Mouse (Mus musculus) neural tube, embryonic 10.5 days (tissue): Measurements from ENCODE around the gene Col5a1.

Source experiments
- DNase-seq: peaks from one replicate; pipeline ENCODE4 v3.0.0-alpha.2; 2017; ENCODE audit warnings: low spot score; ENCODE audit errors: extremely low spot score

The Col5a1 gene

DNA sequence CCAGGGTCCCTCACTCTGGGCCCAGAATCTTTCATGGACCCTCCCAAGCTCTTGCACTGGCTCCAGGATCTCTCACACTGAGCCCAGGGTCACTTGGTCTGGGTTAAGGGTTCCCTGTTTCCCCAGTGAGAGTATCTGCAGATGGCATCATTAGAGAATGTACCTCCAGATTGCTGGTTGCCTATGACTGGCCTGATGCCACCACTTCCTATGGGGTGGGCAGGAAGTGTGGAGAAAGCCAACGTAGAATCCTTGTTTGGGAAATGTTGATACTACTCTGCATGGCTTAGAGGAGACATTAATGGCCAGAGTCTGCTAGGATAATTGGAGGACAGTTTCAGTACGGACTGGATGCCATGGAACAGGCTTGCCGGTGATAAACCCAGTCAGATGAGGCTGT is 76.2 kb downstream of the Col5a1 start:
- no peak for DNase-seq

DNA sequence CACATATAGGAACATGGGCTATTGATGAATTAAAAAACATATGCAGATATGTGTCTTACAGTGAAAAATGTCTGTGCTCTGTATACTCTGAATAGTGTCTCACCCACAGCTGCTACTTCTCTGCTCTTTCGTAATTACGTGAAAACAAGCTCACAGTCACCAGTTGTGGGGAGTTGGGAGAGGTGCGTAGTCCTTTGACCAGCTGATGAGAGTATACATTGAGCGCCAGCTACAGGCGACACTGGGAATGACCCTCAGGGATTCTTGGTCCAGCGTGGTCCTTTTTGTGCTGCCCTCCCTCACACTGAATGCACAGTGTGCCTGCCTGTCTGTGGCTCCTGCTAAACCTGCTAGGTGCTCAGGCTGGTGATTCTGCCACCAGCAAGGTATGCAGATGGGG is 82.9 kb downstream of the Col5a1 start:
- no peak for DNase-seq

DNA sequence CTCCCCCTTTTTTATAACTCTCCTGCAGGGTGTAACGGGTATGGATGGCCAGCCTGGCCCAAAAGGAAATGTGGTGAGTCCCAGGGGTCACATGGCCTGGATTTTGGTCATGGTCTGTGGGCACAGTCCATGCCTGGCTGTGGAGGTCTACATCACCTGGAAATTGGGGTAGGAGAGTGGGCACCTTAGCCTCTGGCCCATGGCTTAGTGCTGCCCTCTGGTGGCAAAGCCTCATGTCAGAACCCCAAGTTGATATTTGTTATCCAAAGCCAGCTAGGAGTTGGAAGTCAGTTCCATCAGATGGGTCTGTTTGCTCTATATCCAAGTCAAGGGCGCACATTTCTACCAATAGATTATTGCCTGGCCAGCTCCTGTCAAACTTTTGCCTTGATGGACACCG is 87.6 kb downstream of the Col5a1 start:
- DNase-seq, result peak; percentile 58

DNA sequence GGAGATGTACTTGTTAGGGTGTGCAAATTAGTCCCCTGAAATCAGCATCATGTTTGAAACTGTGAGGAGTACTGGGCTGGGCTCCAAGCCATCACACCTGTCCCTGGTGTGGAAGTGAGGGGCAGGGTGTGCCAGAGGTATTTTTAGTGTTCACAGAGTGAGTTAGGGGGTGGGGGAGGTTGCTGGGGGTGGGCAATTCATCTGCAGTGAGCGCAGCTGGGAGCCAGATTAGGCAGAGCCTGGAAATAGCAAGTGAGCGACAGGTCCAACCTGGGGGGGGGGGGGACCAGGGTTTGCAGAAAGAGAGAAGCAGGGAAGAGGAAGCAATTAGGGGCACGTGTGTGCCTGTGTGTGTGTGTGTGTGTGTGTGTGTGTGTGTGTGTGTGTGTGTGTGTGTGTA is 89.6 kb downstream of the Col5a1 start:
- no peak for DNase-seq

DNA sequence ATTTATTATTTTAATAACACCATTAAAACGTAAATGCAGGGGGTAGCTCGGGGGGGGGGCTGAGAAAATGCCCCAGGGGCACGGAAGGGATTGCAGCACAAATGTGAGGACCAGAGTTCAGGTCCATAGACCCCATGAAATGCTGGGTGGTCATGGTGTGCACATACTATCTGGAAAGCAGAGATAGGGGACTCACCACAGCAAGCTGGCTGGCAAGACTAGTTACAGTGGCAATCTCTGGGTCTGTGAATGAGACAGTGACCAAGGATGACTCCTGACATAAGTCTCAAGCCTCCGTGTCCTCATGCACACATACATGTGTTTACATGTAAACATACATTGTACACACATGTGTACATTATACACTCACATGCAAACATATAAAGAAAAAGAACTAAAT is 90.3 kb downstream of the Col5a1 start:
- DNase-seq, result no peak

DNA sequence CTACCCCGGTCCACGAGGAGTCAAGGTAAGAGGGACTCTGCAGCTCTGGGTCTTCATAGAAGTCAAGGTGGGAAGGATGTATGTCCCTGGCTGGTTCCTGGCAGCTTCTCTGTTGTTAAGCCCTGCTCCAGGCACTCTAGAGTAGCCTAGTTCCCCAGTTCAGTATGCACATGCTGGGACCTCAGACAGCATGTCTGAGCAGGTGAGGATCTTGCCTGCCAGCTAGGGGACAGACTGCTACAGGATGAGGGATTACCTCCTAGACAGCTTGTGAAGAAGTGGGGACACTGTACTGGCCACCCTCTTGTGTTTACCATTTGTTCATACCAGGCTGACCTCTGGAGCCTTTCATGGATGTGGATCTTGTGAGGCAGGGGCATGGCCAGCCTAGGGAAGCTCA is 94.8 kb downstream of the Col5a1 start:
- DNase-seq, result no peak

DNA sequence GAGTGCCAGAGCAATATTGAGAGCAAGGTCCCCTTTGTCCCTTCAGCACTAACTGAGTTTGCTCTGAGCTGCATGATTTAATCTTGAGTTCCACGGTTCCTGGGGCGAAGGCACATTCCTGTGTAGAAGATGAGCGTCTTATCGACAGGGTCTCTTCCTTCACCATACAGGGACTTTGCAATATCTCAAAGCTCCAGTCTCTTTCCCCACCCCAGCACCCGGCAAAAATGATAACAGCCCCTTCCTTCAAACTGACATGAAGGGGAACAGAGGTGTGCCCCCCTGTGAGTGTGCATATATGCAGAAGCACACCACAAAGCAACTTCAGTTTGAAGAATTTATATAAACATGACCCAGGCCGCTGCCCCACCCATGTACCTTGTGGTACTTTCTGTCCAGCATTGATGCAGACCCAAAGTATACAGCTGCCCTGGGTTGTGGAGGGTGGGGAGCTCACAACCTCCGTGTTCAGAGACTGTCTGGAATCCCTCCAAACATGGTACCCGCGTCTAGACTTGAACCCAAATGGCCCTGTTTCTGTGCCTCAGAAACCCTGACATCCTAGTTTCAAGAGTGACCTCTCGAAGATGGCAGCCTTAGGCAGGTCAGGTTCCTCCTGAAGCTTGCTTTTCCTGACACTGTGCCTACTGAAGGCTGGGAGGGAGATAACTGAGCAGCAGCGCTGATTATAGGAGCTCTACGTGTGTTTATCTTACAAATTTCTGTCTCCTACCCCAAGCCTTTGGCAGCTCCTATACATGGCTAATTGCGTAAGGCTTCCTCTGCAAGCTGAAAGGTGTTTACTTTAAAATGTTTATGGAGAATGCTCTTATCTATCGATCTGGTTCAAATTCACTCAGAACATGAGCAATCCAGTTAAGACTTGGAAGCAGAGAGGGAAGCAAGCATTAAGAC is 95.7 kb downstream of the Col5a1 start:
- DNase-seq, result no peak

DNA sequence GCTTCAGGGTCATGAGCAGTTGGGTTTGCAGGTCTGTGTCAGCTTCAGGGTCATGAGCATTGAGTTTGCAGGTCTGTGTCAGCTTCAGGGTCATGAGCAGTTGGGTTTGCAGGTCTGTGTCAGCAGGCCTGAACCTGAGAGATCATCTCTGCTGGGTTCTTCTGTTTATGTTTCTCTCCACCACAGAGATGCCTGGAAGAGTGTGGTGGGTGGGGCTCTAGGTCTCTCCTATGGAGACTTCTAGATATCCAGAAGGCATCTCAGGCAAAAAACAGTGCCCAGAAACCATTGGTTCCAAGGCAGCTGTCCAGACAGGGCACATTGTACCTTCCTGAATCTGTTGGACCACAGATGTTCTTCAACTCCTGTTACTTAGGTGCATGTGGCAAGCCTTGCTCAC is 96.9 kb downstream of the Col5a1 start:
- no peak for DNase-seq

DNA sequence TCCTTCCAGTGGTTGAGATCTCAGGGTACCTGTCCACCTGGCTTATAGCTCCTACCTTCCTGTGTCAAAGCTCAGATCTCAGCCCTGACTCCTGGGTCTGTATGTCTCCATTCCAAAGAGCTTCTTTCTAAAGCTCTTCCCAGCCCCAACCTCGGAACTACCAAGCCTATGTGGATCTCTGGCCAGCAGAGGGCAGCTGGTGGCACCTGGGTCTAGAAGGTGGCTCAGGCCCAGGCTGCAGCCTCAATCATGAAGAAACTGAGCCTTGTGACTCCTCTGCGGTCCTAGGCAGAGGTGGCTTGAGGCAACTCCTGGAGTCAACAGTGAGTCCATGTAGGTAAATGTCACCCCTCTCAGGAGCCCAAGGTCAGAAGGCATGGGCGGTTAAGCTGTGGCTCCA is 97.7 kb downstream of the Col5a1 start:
- DNase-seq, result peak; percentile 20

DNA sequence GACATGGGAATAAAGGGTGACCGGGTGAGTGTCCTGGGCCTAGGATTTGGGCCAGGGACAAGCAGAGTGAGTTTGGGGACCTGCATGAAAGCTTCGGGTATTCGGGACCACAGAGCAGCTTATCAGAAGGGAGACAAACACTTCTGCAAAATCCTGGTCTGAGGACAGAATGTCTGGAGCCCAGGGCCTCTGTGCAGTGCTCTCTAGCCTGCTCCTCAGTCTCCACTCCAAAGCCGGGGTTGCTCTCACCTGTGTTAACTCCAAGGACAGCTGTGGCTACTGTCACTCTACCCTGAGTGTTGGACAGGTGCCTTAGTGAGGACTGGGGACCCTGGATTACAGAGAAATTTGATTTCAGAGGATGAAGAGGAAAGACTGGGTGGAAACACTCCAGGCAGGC is 100.5 kb downstream of the Col5a1 start:
- DNase-seq, result no peak

DNA sequence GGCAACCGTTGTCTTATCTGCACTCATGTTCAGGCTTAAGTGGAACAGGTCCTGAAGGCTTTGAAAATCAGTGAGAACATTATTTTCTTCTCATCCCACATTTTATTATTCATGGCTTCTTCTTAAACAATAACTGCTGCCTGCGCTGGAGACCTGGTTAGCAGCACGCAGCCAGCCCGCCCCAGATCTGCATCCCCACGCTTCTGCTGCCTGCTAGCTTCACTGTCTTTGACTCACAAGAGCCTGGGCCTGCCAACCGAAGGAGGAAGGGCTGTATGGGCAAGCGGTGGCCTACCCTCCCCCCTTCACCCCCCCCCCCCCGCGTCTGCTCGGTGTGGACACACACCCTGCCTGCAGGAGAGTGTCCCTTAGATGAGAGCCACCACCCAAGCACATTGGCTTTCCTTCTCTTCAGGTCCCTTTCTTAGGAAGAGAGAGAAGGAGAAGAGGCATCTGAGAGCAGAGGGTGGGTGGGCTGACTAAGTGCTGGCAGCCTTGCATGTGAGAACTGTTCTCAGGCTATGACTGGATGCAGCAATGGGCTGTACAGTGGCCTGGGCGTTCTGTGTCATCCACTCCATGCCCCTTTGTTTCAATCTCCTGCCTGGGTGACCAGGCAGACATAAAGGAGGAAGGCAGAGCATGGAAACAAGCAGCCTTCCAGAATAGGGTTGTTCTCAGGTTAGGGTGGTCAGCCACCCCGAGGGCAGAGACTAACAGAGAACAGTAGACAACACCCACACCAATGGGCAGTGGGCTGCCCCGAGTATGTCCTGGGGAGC is 104.4 kb downstream of the Col5a1 start:
- DNase-seq, result no peak

DNA sequence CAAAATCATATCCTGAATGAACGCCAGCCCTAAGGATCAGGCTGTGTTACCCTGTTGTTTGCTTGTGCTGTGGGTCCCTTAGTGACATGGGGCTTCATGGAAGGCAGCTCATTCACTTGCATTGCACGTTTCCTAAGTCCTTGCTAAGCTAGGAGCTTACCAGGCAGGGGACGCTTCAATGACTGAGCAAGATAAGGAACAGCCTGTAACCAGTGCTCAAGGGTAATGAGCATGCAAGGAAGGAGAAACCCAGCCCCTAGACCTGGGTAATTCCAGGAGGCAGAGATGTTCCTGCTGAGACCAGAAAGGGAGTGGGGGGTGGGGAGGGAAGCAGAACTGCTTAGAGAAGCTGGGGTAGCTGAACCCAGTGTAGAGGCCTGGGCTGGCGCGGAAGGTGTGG is 107.2 kb downstream of the Col5a1 start:
- no peak for DNase-seq

DNA sequence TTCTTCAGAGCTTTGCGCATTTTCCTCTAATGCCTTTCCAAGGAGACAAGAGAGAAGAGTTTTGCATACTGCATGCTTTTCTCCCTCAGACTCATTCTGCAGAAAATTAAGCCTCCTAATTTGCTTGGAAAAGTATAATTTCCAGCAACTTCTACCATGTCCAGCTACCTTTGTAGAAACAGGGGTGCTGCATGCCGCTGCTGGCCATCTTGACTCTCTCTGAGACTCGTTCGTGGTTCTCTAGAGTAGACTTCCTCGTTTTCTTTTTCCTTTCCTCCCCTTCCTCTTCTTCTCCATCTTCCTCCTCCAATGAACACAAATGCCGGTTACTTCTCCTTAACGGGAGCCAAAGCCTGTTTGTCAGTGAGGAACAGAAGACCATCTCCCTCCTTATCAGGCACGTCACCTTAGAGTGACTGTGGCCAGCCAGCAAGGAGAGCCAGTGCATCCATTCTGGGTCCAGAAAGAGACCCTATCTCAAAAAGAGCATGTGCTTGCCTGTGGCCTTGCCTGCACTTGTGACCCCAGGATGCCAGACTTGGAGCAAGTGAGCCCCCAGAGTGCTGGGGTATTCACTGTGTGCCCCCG is 113.9 kb downstream of the Col5a1 start:
- DNase-seq, result no peak

DNA sequence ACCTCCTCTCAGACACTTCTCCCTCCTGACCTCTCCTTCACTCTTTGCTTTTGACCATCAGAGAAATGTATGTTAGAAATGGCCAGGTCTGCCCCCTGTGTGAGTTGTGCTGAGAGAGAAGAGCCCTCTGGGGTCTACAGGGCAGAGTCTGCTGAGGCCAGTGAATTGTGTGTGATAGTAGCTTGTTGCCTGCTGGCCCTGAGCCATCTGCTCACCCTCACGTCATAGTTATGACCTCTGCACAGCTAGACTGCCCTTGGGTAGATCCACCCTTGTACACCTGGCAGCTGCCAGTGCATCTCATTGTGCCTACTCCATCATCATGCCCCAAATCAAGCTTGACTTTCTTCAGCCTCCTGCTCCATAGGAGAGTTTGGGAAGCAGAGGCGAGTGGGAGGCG is 114.4 kb downstream of the Col5a1 start:
- DNase-seq, result no peak

DNA sequence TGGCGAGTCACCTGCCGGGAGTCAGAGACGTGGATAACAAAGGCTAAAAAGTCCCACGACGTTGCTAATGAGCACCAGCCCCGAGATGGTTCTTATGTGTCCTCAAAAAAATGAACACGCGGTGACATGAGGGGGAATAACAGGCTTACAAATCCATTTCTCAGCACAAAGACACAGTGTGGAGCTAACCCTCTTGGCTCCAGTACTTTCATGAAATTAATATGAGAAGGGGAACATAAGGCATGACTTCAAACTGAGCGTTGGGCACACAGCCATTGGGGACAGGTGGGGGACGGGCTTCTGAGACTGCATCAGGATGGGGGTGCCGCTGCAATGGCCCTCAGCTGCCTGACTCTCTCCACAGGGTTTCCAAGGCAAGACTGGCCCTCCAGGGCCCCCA is 115.0 kb downstream of the Col5a1 start:
- DNase-seq, result no peak

DNA sequence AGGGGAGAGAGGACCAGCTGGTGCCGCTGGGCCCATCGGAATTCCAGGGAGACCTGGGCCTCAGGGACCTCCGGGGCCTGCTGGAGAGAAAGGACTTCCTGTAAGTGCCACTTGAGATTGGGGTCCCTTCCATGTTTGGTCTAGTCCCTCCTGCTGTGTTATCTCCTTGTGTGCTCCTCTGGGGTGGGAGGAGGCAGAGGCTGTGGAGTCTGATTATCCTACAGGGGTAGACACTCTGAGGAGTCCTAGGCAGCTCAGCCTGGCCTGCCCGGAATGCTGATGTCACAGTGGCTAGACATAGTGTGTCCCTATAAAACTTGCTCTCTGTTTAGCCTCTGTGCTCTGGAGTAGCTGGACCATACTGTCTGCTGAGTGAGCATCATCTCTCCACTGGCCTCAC is 119.0 kb downstream of the Col5a1 start:
- DNase-seq, result no peak

DNA sequence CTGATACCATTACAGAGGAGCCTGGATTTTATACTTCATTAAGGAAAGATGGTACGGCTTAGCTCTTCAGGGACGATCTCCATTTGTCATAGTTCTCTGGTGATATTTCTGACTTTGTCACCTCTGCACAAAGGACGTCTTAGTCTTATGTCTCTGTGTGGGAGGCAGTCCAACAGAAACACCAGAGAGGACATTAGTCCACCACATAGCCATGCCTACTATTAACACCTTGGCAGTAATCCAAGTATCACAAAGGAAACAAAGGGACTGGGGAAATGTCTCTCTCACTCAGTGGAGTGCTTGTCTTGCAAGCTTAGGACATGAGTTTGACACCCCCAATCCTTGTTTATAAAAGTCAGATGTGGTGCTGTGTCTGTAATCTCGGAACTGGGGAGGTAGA is 122.0 kb downstream of the Col5a1 start:
- DNase-seq, result no peak

DNA sequence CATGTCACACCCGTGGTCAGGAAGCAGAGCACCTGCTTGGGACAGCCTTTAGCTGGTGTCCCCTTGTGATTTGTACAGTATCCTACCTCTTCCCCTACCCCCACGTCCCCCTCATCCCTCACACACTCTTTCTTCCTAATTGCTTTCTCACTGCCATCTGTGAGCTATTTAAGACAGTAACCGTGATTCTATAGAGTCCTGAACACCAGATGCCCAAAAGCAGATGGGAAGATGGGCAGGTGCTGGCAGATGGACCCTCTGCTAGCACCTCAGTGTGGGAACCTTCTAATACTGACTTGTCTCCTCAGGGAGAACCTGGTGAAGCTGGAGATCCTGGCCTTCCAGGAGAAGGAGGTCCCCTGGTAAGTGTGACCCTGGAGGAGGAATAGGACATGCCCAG is 126.1 kb downstream of the Col5a1 start:
- DNase-seq, result no peak

DNA sequence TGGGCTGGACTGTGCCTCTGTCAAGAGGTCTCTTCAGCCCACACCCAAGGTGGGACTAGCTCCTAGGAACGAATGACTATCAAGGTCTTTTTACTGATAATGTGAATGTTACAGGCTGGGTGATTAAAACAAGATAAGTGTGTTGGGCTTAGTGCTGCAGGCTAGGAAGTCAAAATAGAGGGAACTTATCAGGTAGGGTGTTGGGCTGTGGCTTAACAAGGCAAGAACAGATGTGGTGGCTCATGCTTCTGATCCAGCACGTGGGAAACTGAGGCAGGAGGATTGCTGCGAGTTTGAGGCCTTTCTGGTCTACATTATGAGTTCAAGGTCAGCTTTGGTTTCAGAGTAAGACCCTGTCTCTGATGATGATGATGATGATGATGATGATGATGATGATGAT is 128.6 kb downstream of the Col5a1 start:
- no peak for DNase-seq

DNA sequence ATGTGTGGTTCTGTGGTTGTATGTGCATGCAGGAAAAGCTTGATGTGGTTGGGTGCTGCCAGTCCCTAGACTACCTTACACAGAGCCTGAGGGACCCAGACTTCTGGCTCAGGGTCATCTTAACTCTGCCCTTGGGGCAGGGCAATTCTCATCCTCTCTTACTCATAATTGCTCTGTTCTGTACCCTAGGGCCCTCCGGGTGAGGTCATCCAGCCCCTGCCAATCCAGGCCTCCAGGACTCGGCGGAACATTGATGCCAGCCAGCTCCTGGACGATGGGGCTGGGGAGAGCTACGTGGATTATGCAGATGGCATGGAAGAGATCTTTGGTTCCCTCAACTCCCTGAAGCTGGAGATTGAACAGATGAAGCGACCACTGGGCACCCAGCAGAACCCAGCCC is 138.2 kb downstream of the Col5a1 start:
- no peak for DNase-seq

DNA sequence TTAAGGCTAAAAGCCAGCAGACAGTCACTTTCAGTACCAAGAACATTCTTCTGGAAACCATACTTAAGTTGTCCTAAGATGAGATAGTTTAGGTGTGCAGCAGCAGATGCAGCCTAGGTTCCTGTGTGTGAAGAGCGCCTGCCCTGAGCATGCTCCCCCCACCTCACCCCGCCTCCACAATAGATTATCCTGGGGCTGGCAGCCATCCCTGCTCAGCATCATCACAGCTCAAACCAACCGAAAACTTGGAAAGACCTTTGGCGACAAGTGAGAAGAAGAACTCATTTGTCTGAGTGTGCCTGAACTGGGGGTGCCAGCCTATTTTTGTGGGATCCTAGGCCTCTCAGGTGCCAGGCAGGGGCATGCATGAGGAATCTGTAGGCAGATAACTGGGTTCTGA is 139.6 kb downstream of the Col5a1 start:
- no peak for DNase-seq

DNA sequence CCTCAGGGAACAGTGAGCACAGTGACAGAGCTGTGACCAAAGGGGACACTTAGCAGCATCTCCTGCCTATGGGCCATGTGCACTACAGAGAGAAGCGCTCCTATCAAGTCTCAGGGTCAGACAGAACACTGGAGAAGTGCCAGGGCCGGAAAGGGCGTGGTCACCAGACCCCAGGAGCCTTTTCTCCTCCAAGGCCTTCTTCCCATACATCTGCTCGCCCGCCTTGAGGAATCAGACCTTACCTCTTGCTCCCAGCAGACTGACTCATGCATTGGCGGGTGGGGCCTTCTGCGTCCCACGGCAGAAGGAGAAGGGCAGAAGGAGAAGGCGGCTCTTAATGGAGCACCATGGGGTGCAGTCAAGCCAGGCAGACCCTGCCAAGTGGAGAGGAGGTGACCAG is 145.6 kb downstream of the Col5a1 start:
- DNase-seq, result no peak
